Mouse (Mus musculus): ENCODE measurements around the gene Epb41l1. TPM values are rescaled to one million over a fixed set of nuclear protein-coding genes. Genes with fewer than 3 reads are reported as not detected.

Epb41l1 gene
- total and polyA plus RNA-seq, 2 experiments from 2014 or later: 10.0 to 211 TPM

DNA sequence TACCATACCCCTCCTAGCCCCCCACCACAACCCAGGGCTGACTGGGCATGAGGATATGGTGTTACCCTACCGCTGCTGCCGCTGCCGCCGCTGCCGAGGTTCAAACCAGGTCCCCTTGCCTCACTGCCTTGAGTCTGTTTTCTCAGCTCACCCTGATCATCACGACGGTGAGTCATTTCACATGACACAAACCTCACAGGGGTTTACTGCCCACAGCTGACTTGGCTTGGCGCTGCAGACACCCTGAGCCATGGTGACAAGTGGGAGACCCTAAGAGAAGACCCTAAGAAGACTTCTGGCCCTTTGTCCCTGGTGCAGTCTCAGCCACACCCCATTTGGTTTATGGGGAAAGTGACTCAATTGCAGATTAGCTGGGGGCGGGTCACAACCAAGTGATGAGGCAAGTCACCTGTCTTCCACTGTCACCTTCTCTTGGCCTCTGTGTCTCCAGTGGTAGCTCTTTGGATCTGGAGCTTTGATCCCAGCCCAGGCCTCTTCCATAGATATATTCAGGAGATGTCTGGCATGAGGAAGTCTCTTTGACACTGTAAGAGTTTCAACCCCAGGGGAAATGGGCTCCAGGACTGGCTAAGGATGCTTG, 34.9 kb downstream of the Epb41l1 start:
- Histone ChIP-seq H3K27ac (ENCODE audit: low read depth, low read length) (no peak overlapping the region), H3K4me2 (ENCODE audit: low read depth) (no peak overlapping the region), H3K9ac (no peak overlapping the region), H3K4me1 (ENCODE audit: insufficient read depth) (0 out of 2 replicates have a peak, but pooled peaks cover 8% of the 10 kb centered on the region), H3K9me3 (ENCODE audit: low read length) (no peaks in the 10 kb centered on the region), H3K27me3 (ENCODE audit: insufficient read depth, low read length) (no peaks in the 10 kb centered on the region), H3K36me3 (ENCODE audit: insufficient read depth) (peaks cover 9% of the 10 kb centered on the region; the same call in 1 of the 2 replicates), H3K4me3 (ENCODE audit: low read depth, low read length) (no peak overlapping the region)
- no peak for TF ChIP-seq CTCF (IDR thresholded peaks at IDR 0.05; ENCODE audit: low read depth)
- DNase-seq (no peak), ATAC-seq (no peak)
- 93% methylated on average over 9 of the region's 9 CpGs for WGBS

DNA sequence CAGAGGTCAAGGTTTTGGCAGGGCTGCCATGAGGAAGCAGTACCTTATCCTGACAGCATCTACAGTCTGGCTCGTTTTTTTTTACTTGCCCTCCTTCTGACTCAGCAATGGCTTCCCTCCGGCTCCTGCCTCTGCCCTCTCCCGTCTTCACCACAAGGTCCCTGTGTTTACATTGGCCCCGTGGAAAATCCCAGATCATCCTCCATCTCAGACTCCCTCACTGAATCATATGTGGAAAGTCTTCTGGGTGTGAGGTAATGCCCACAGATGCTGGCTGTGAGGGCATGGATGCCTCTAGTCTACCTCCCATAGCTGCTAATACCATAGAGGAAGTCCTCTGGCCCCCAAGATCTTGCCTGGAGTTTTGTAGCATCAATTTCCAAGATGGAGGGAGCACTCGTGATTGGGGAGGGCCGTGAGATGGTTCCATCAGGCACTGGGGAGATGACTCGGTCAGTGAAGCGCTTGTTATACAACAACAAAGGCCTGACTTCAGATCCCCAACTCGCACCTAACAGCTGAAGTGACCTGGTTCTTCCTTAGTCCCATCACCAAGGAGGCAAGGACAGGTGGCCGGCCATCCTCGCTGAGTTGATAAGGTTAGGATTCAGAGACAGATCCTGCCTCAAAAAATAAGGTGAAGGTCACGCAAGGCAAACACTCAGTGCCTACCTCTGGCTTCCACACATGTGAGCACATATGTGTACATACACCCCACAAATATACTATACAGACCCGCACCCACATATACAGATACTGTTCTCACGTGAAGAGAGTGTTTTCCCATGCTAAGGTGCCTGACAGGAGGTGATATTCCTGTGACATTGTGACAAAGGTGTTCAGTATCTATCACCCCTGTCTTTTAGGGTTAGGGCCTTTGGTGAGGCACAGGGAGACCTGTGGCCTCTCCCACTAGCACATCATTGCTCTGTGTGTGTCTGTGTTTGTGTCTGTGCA, 36.0 kb downstream of the Epb41l1 start:
- Histone ChIP-seq H3K9me3 (ENCODE audit: low read length) (no peaks in the 10 kb centered on the region), H3K4me3 (ENCODE audit: low read depth, low read length) (no peak overlapping the region), H3K27me3 (ENCODE audit: insufficient read depth, low read length) (no peaks in the 10 kb centered on the region), H3K4me2 (ENCODE audit: low read depth) (no peak overlapping the region), H3K36me3 (ENCODE audit: insufficient read depth) (peaks cover 9% of the 10 kb centered on the region; the same call in 1 of the 2 replicates), H3K27ac (ENCODE audit: low read depth, low read length) (no peak overlapping the region), H3K4me1 (ENCODE audit: insufficient read depth) (0 out of 2 replicates have a peak, but pooled peaks cover 8% of the 10 kb centered on the region), H3K9ac (no peak overlapping the region)
- WGBS: 80% methylated on average over 14 of the region's 14 CpGs
- no peak for ATAC-seq
- TF ChIP-seq CTCF (IDR thresholded peaks at IDR 0.05; ENCODE audit: low read depth): no peak
- no peak for DNase-seq

DNA sequence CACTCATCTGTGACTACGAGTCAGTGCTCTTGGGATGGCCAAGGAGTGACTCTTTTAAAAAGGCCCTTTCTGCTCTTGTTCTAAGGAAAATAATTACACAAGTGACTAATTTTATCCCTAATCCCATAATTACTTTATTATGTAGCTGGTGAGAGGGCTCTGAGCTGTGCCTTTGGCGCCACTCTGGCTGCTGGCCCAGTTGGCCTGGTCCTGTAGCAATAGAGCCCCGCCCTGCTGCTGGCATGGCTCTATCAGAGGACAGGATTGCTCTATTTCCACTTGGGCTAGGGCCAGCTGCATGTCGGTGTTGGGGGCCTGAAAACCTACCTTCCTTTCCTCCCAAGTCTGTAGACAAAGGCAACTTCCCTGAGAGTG, 36.6 kb downstream of the Epb41l1 start:
- Histone ChIP-seq H3K9ac (no peak overlapping the region), H3K4me3 (ENCODE audit: low read depth, low read length) (no peak overlapping the region), H3K9me3 (ENCODE audit: low read length) (no peaks in the 10 kb centered on the region), H3K36me3 (ENCODE audit: insufficient read depth) (peaks cover 9% of the 10 kb centered on the region; the same call in 1 of the 2 replicates), H3K4me1 (ENCODE audit: insufficient read depth) (0 out of 2 replicates have a peak, but pooled peaks cover 8% of the 10 kb centered on the region), H3K27ac (ENCODE audit: low read depth, low read length) (no peak overlapping the region), H3K27me3 (ENCODE audit: insufficient read depth, low read length) (no peaks in the 10 kb centered on the region), H3K4me2 (ENCODE audit: low read depth) (no peak overlapping the region)
- ATAC-seq (no peak; the same call in 1 of the 2 replicates), DNase-seq (peak; percentile 35)
- no peak for TF ChIP-seq CTCF (IDR thresholded peaks at IDR 0.05; ENCODE audit: low read depth)
- 15% methylated on average over 4 of the region's 4 CpGs for WGBS

DNA sequence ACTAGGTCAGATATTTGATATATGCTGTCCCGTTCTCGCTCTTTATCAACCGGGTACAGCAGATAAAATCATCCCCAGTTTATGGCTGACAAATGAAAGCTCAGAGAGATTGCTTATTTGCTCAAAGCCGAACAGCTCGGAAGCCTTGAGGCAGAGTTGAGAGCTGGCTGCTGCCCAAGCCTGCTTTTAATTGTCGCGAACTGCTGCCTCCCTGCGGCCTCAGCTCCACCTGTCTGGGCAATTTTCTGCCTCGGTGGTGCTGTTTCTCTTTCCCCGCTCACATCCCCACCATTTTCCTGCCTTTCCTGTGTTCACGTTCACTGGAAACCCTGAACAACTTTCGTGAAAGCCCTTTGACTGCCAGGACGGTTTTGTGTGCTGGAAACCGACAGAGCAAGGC, 39.8 kb downstream of the Epb41l1 start:
- H3K36me3 ChIP-seq (ENCODE audit: insufficient read depth): no peaks in the 10 kb centered on the region
- WGBS: 11% methylated on average over 14 of the region's 14 CpGs
- peak; percentile 75 for DNase-seq
- no peaks in the 10 kb centered on the region for H3K27me3 ChIP-seq (ENCODE audit: insufficient read depth, low read length)
- no peak overlapping the region for H3K4me2 ChIP-seq (ENCODE audit: low read depth)
- peak; percentile 43 for TF ChIP-seq CTCF (IDR thresholded peaks at IDR 0.05; ENCODE audit: low read depth)
- 0 out of 2 replicates have a peak, but pooled peaks cover 8% of the 10 kb centered on the region for H3K4me1 ChIP-seq (ENCODE audit: insufficient read depth)
- H3K27ac ChIP-seq (ENCODE audit: low read depth, low read length): 0 out of 2 replicates have a peak overlapping the region, but pooled peaks have one; percentile 36
- no peak overlapping the region for H3K9ac ChIP-seq
- no peaks in the 10 kb centered on the region for H3K9me3 ChIP-seq (ENCODE audit: low read length)
- H3K4me3 ChIP-seq (ENCODE audit: low read depth, low read length): no peak overlapping the region
- ATAC-seq: peak; percentile 29; the same call in 1 of the 2 replicates

DNA sequence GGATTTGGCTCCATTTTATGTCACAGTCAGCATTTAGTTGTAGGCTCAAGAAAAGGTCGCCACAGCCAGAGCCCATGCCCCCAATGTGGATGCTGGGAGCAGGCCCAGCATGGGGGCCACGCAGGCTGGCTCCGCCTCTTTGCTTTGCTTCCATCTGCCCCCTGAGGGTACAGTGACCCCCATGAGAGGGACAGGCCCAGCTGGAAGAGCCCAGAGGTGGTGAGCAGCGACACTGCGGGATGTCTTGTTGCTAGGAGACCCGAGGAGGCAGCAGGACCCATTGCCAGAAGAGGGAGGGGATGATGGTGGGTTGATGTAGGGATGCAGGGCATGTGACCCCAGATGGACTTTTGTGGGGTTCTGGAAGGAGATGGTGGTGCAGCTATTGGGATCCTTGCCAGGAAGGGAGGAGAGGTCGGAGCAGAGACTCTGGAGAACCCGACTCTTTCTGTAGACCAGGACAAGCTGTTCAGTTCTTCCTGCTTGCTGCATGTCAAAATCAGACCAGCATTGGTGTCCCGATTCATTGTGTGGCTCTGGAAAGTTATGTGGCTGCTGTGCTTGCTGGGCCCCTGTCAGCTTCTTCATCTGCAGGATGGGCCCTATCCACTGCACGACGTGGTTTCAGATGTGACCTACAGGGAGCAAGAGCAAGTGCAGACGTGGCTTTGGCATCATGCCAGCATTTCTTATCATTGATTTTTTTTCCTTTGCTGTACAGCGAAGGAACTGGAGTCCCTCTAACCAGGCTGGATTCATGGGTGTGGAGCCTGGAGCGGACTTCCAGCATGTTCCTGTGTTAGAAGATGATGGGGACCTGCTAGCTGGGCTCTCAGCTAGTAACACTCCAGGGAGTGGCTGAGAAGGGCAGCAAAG, 41.7 kb downstream of the Epb41l1 start:
- no peak for TF ChIP-seq CTCF (IDR thresholded peaks at IDR 0.05; ENCODE audit: low read depth)
- H3K4me1 ChIP-seq (ENCODE audit: insufficient read depth): 0 out of 2 replicates have a peak, but pooled peaks cover 4% of the 10 kb centered on the region
- 35% methylated on average over 14 of the region's 14 CpGs for WGBS
- H3K27ac ChIP-seq (ENCODE audit: low read depth, low read length): no peak overlapping the region
- DNase-seq: peak; percentile 40
- no peak; the same call in 1 of the 2 replicates for ATAC-seq
- no peaks in the 10 kb centered on the region for H3K36me3 ChIP-seq (ENCODE audit: insufficient read depth)
- H3K9ac ChIP-seq: no peak overlapping the region
- no peak overlapping the region for H3K4me2 ChIP-seq (ENCODE audit: low read depth)
- no peaks in the 10 kb centered on the region for H3K27me3 ChIP-seq (ENCODE audit: insufficient read depth, low read length)
- no peaks in the 10 kb centered on the region for H3K9me3 ChIP-seq (ENCODE audit: low read length)
- no peak overlapping the region for H3K4me3 ChIP-seq (ENCODE audit: low read depth, low read length)

DNA sequence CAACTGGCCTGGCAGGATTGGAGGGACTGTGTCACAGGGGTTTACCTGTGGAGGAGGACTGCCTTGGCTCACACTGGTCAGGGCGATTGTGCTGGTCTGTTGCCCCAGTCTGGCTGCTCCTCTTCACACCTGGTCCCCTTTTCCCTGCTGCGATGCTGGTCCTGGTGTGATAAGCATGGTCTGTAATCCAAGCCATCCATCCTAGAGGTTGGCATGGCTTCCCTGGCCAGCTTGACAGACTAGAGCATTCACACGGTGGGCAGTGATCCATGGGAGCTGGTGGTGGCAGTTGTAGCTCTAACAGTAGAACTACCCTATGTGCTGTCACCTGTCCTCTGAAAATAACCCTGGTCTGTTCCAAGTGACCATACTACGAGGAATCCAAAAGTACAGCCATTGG, 43.7 kb downstream of the Epb41l1 start:
- no peaks in the 10 kb centered on the region for H3K27me3 ChIP-seq (ENCODE audit: insufficient read depth, low read length)
- no peak overlapping the region for H3K9ac ChIP-seq
- WGBS: 80% methylated on average over 4 of the region's 4 CpGs
- no peak overlapping the region for H3K4me3 ChIP-seq (ENCODE audit: low read depth, low read length)
- no peaks in the 10 kb centered on the region for H3K9me3 ChIP-seq (ENCODE audit: low read length)
- H3K4me2 ChIP-seq (ENCODE audit: low read depth): no peak overlapping the region
- H3K4me1 ChIP-seq (ENCODE audit: insufficient read depth): 0 out of 2 replicates have a peak, but pooled peaks cover 8% of the 10 kb centered on the region
- ATAC-seq (no peak), DNase-seq (no peak)
- no peak overlapping the region for H3K27ac ChIP-seq (ENCODE audit: low read depth, low read length)
- H3K36me3 ChIP-seq (ENCODE audit: insufficient read depth): no peaks in the 10 kb centered on the region
- TF ChIP-seq CTCF (IDR thresholded peaks at IDR 0.05; ENCODE audit: low read depth): no peak

Measured in forebrain, postnatal 0 days (tissue).